Mouse (Mus musculus): ENCODE data around the gene Ell. TPM values are rescaled to one million over a fixed set of nuclear protein-coding genes. Genes with fewer than 3 reads are reported as not detected.

Ell gene
- polyA plus RNA-seq, 1 experiment from 2014 or later, result 14.9 TPM

- Histone ChIP-seq H3K36me3 (ENCODE audit: insufficient read depth, low read length) (no peaks in the 10 kb centered on the region), H3K4me3 (replicated peaks; ENCODE audit: low read depth, low read length) (no peak overlapping the region), H3K9me3 (replicated peaks; ENCODE audit: low read length) (no peaks in the 10 kb centered on the region), H3K4me2 (ENCODE audit: low read length) (no peak overlapping the region), H3K27ac (0 out of 2 replicates have a peak overlapping the region, but pooled peaks have one; percentile 8), H3K4me1 (replicated peaks; ENCODE audit: insufficient read depth, low read length) (peaks cover 33% of the 10 kb centered on the region), H3K9ac (ENCODE audit: low read depth, low read length) (0 out of 2 replicates have a peak overlapping the region, but pooled peaks have one; percentile 4), H3K27me3 (ENCODE audit: insufficient read depth, low read length) (no peaks in the 10 kb centered on the region)
- 54% methylated on average over 3 of the region's 3 CpGs for WGBS
- no peak for DNase-seq (ENCODE audit: low spot score)
- no peak for ATAC-seq (replicated peaks; ENCODE audit: low FRiP score, low read depth)
- no peak for TF ChIP-seq CTCF (IDR thresholded peaks at IDR 0.05; ENCODE audit: low read depth)
Measured at GRCm38 (mm10) chr8:70564696-70565235, 25.5 kb downstream of the Ell start.

GRCm38 (mm10) chr8:70565561-70565960, 26.3 kb downstream of the Ell start:
- no peak for TF ChIP-seq CTCF (IDR thresholded peaks at IDR 0.05; ENCODE audit: low read depth)
- Histone ChIP-seq H3K36me3 (ENCODE audit: insufficient read depth, low read length) (no peaks in the 10 kb centered on the region), H3K4me1 (replicated peaks; ENCODE audit: insufficient read depth, low read length) (peaks cover 28% of the 10 kb centered on the region), H3K9me3 (replicated peaks; ENCODE audit: low read length) (no peaks in the 10 kb centered on the region), H3K4me2 (ENCODE audit: low read length) (no peak overlapping the region), H3K9ac (ENCODE audit: low read depth, low read length) (no peak overlapping the region), H3K4me3 (replicated peaks; ENCODE audit: low read depth, low read length) (no peak overlapping the region), H3K27me3 (ENCODE audit: insufficient read depth, low read length) (no peaks in the 10 kb centered on the region), H3K27ac (no peak overlapping the region)
- WGBS, result 51% methylated on average over 3 of the region's 3 CpGs
- DNase-seq (ENCODE audit: low spot score) (no peak), ATAC-seq (replicated peaks; ENCODE audit: low FRiP score, low read depth) (no peak)

- DNase-seq (ENCODE audit: low spot score) (no peak), ATAC-seq (replicated peaks; ENCODE audit: low FRiP score, low read depth) (no peak; the same call in 1 of the 2 replicates)
- no peaks in the 10 kb centered on the region for H3K27me3 ChIP-seq (ENCODE audit: insufficient read depth, low read length)
- H3K4me3 ChIP-seq (replicated peaks; ENCODE audit: low read depth, low read length), result no peak overlapping the region
- no peaks in the 10 kb centered on the region for H3K9me3 ChIP-seq (replicated peaks; ENCODE audit: low read length)
- no peaks in the 10 kb centered on the region for H3K36me3 ChIP-seq (ENCODE audit: insufficient read depth, low read length)
- peaks cover 3% of the 10 kb centered on the region for H3K4me1 ChIP-seq (replicated peaks; ENCODE audit: insufficient read depth, low read length)
- no peak overlapping the region for H3K27ac ChIP-seq
- no peak overlapping the region for H3K4me2 ChIP-seq (ENCODE audit: low read length)
- TF ChIP-seq CTCF (IDR thresholded peaks at IDR 0.05; ENCODE audit: low read depth), result no peak
- no peak overlapping the region for H3K9ac ChIP-seq (ENCODE audit: low read depth, low read length)
Measured at GRCm38 (mm10) chr8:70570360-70570759, 31.1 kb downstream of the Ell start.

GRCm38 (mm10) chr8:70570990-70571389, 31.7 kb downstream of the Ell start:
- Histone ChIP-seq H3K4me2 (ENCODE audit: low read length) (no peak overlapping the region), H3K9ac (ENCODE audit: low read depth, low read length) (no peak overlapping the region), H3K27me3 (ENCODE audit: insufficient read depth, low read length) (no peaks in the 10 kb centered on the region), H3K27ac (no peak overlapping the region), H3K4me3 (replicated peaks; ENCODE audit: low read depth, low read length) (no peak overlapping the region), H3K4me1 (replicated peaks; ENCODE audit: insufficient read depth, low read length) (no peaks in the 10 kb centered on the region), H3K9me3 (replicated peaks; ENCODE audit: low read length) (no peaks in the 10 kb centered on the region), H3K36me3 (ENCODE audit: insufficient read depth, low read length) (no peaks in the 10 kb centered on the region)
- ATAC-seq (replicated peaks; ENCODE audit: low FRiP score, low read depth) (no peak), DNase-seq (ENCODE audit: low spot score) (no peak)
- no peak for TF ChIP-seq CTCF (IDR thresholded peaks at IDR 0.05; ENCODE audit: low read depth)
- 78% methylated on average over 6 of the region's 6 CpGs for WGBS

- TF ChIP-seq CTCF (IDR thresholded peaks at IDR 0.05; ENCODE audit: low read depth), result no peak
- Histone ChIP-seq H3K9me3 (replicated peaks; ENCODE audit: low read length) (no peaks in the 10 kb centered on the region), H3K36me3 (ENCODE audit: insufficient read depth, low read length) (peaks cover 8% of the 10 kb centered on the region; the same call in 1 of the 2 replicates), H3K4me1 (replicated peaks; ENCODE audit: insufficient read depth, low read length) (no peaks in the 10 kb centered on the region), H3K27ac (peak overlapping the region; percentile 39; the same call in 1 of the 2 replicates), H3K27me3 (ENCODE audit: insufficient read depth, low read length) (no peaks in the 10 kb centered on the region), H3K4me2 (ENCODE audit: low read length) (no peak overlapping the region), H3K9ac (ENCODE audit: low read depth, low read length) (no peak overlapping the region), H3K4me3 (replicated peaks; ENCODE audit: low read depth, low read length) (no peak overlapping the region)
- DNase-seq (ENCODE audit: low spot score) (no peak), ATAC-seq (replicated peaks; ENCODE audit: low FRiP score, low read depth) (no peak)
Measured at GRCm38 (mm10) chr8:70574302-70574701, 35.0 kb downstream of the Ell start.

GRCm38 (mm10) chr8:70574915-70575314, 35.7 kb downstream of the Ell start:
- no peak for TF ChIP-seq CTCF (IDR thresholded peaks at IDR 0.05; ENCODE audit: low read depth)
- H3K4me3 ChIP-seq (replicated peaks; ENCODE audit: low read depth, low read length), result no peak overlapping the region
- no peaks in the 10 kb centered on the region for H3K4me1 ChIP-seq (replicated peaks; ENCODE audit: insufficient read depth, low read length)
- DNase-seq (ENCODE audit: low spot score) (peak; percentile 78), ATAC-seq (replicated peaks; ENCODE audit: low FRiP score, low read depth) (no peak)
- H3K27me3 ChIP-seq (ENCODE audit: insufficient read depth, low read length), result no peaks in the 10 kb centered on the region
- no peak overlapping the region for H3K9ac ChIP-seq (ENCODE audit: low read depth, low read length)
- peak overlapping the region; percentile 39; the same call in 1 of the 2 replicates for H3K27ac ChIP-seq
- H3K4me2 ChIP-seq (ENCODE audit: low read length), result no peak overlapping the region
- no peaks in the 10 kb centered on the region for H3K9me3 ChIP-seq (replicated peaks; ENCODE audit: low read length)
- H3K36me3 ChIP-seq (ENCODE audit: insufficient read depth, low read length), result peaks cover 9% of the 10 kb centered on the region; the same call in 1 of the 2 replicates
- WGBS, result 52% methylated on average over 4 of the region's 4 CpGs

- DNase-seq (ENCODE audit: low spot score), result no peak
- no peak for TF ChIP-seq CTCF (IDR thresholded peaks at IDR 0.05; ENCODE audit: low read depth)
- ATAC-seq (replicated peaks; ENCODE audit: low FRiP score, low read depth), result no peak
- Histone ChIP-seq H3K9ac (ENCODE audit: low read depth, low read length) (no peak overlapping the region), H3K36me3 (ENCODE audit: insufficient read depth, low read length) (peaks cover 29% of the 10 kb centered on the region), H3K4me3 (replicated peaks; ENCODE audit: low read depth, low read length) (no peak overlapping the region), H3K27ac (no peak overlapping the region), H3K27me3 (ENCODE audit: insufficient read depth, low read length) (no peaks in the 10 kb centered on the region), H3K4me1 (replicated peaks; ENCODE audit: insufficient read depth, low read length) (no peaks in the 10 kb centered on the region), H3K4me2 (ENCODE audit: low read length) (no peak overlapping the region), H3K9me3 (replicated peaks; ENCODE audit: low read length) (no peaks in the 10 kb centered on the region)
- WGBS, result 95% methylated on average over 3 of the region's 3 CpGs
Measured at GRCm38 (mm10) chr8:70577207-70577606, 38.0 kb downstream of the Ell start.
